8 mouse cellular contexts compared by ENCODE assay signal in the genomic region with DNA sequence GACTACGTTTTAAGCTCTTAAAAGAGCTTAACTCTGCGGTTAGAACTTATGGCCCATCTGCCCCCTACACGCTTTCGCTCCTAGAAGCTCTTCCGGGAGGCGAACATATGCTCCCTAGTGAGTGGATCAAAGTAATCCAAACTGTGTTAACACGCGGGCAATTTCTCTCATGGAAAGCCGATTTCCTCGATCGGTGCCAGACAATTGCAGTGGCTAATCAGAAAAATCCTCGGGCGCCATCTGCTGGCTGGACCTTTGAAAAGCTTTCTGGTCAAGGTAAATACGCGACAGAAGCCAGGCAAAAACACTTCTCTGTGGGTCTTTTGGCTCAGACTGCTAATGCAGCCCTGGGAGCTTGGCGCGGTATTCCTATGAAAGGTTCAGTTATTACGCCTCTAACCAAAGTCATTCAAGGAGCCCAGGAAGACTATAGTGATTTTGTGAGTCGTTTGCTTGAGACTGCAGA. TPM values are rescaled to one million over a fixed set of nuclear protein-coding genes. Genes with fewer than 3 reads are reported as not detected.
DNase-seq lines count a peak whose midpoint lies in the region; ATAC-seq and TF ChIP-seq lines count a peak whose summit lies in the region.

No protein-coding gene starts in this region.

- ATAC-seq in embryonic facial prominence, embryonic 13.5 days (ENCODE audit: insufficient number of reproducible peaks, insufficient read depth, low FRiP score, low TSS enrichment, low read depth): peak; percentile 79
- ATAC-seq in limb, embryonic 12.5 days (ENCODE audit: insufficient number of reproducible peaks, insufficient read depth, low FRiP score, low TSS enrichment, low read depth): peak; percentile 83
- ATAC-seq in midbrain, embryonic 15.5 days (replicated peaks): peak; percentile 87

- peaks cover 27% of the 10 kb centered on the region for H3K27me3 ChIP-seq in embryonic facial prominence, embryonic 13.5 days
- H3K27me3 ChIP-seq in kidney, adult 2 months (replicated peaks; ENCODE audit: control insufficient read depth, insufficient read depth, low read length): no peaks in the 10 kb centered on the region
- peaks cover 32% of the 10 kb centered on the region for H3K27me3 ChIP-seq in limb, embryonic 12.5 days
- peaks cover 16% of the 10 kb centered on the region for H3K27me3 ChIP-seq in midbrain, embryonic 15.5 days (replicated peaks)
- 0 out of 2 replicates have a peak, but pooled peaks cover 2% of the 10 kb centered on the region for H3K27me3 ChIP-seq in spleen, adult 2 months (ENCODE audit: control insufficient read depth, insufficient read depth, low read length)

- peak overlapping the region; percentile 78 for H3K9ac ChIP-seq in embryonic facial prominence, embryonic 13.5 days
- H3K9ac ChIP-seq in limb, embryonic 12.5 days (replicated peaks): peak overlapping the region; percentile 68
- peak overlapping the region; percentile 38 for H3K9ac ChIP-seq in midbrain, embryonic 15.5 days

- TF ChIP-seq CTCF in kidney, adult 2 months (conservative IDR thresholded peaks at IDR 0.05; ENCODE audit: insufficient read depth, insufficient read length, low read depth, low read length): peak; percentile 70
- peak; percentile 67; the same call in 1 of the 2 replicates for TF ChIP-seq CTCF in spleen, adult 2 months (IDR thresholded peaks at IDR 0.05; ENCODE audit: extremely low read depth, insufficient read depth, insufficient read length, insufficient replicate concordance)

- peak overlapping the region; percentile 58 for H3K4me3 ChIP-seq in embryonic facial prominence, embryonic 13.5 days
- peak overlapping the region; percentile 56 for H3K4me3 ChIP-seq in kidney, adult 2 months (ENCODE audit: insufficient read depth, low read depth, low read length)
- peak overlapping the region; percentile 53 for H3K4me3 ChIP-seq in limb, embryonic 12.5 days (replicated peaks)
- H3K4me3 ChIP-seq in midbrain, embryonic 15.5 days: peak overlapping the region; percentile 44
- H3K4me3 ChIP-seq in spleen, adult 2 months (ENCODE audit: extremely low read depth, insufficient read depth, insufficient read length): peak overlapping the region; percentile 61

- WGBS in embryonic facial prominence, embryonic 13.5 days: under 1% methylated on average over 19 of the region's 19 CpGs
- WGBS in kidney, adult 2 months: under 1% methylated on average over 19 of the region's 19 CpGs
- under 1% methylated on average over 19 of the region's 19 CpGs for WGBS in limb, embryonic 12.5 days
- under 1% methylated on average over 19 of the region's 19 CpGs for WGBS in midbrain, embryonic 15.5 days
- under 1% methylated on average over 19 of the region's 19 CpGs for WGBS in spleen, adult 2 months

- peaks cover 7% of the 10 kb centered on the region for H3K4me1 ChIP-seq in embryonic facial prominence, embryonic 13.5 days
- no peaks in the 10 kb centered on the region for H3K4me1 ChIP-seq in kidney, adult 2 months (ENCODE audit: control insufficient read depth, insufficient read depth, low read length)
- peaks cover 7% of the 10 kb centered on the region; the same call in 1 of the 2 replicates for H3K4me1 ChIP-seq in limb, embryonic 12.5 days (replicated peaks)
- peaks cover 18% of the 10 kb centered on the region for H3K4me1 ChIP-seq in midbrain, embryonic 15.5 days
- no peaks in the 10 kb centered on the region for H3K4me1 ChIP-seq in spleen, adult 2 months (ENCODE audit: control insufficient read depth, insufficient read depth, insufficient read length)

- H3K9me3 ChIP-seq in embryonic facial prominence, embryonic 13.5 days: no peaks in the 10 kb centered on the region
- H3K9me3 ChIP-seq in limb, embryonic 12.5 days: no peaks in the 10 kb centered on the region
- no peaks in the 10 kb centered on the region for H3K9me3 ChIP-seq in midbrain, embryonic 15.5 days

- peak; percentile 41 for DNase-seq in 3134 (ENCODE audit: extremely low read depth, insufficient read length, low spot score)
- peak; percentile 93 to 94 for DNase-seq in adrenal gland, postnatal 36 days
- DNase-seq in heart, adult 18-20 months: peak; percentile 91 to 97
- peak; percentile 94 for DNase-seq in kidney, adult 2 months
- peak; percentile 71 to 82 for DNase-seq in spleen, adult 2 months (ENCODE audit: low read depth in 1 of 2, low spot score in 2 of 2)

- peak overlapping the region; percentile 77 for H3K4me2 ChIP-seq in embryonic facial prominence, embryonic 13.5 days
- peak overlapping the region; percentile 70 for H3K4me2 ChIP-seq in limb, embryonic 12.5 days
- H3K4me2 ChIP-seq in midbrain, embryonic 15.5 days: peak overlapping the region; percentile 70

- no peak for TF ChIP-seq POLR2A in kidney, adult 2 months (IDR thresholded peaks at IDR 0.05; ENCODE audit: low read depth, low read length)
- no peak for TF ChIP-seq POLR2A in spleen, adult 2 months (IDR thresholded peaks at IDR 0.05; ENCODE audit: low read depth, low read length)

- no peaks in the 10 kb centered on the region for H3K36me3 ChIP-seq in embryonic facial prominence, embryonic 13.5 days
- no peaks in the 10 kb centered on the region for H3K36me3 ChIP-seq in kidney, adult 2 months (ENCODE audit: control insufficient read depth, insufficient read depth, low read length)
- no peaks in the 10 kb centered on the region for H3K36me3 ChIP-seq in limb, embryonic 12.5 days
- no peaks in the 10 kb centered on the region for H3K36me3 ChIP-seq in midbrain, embryonic 15.5 days (replicated peaks)
- H3K36me3 ChIP-seq in spleen, adult 2 months (ENCODE audit: control insufficient read depth, insufficient read depth, low read length): no peaks in the 10 kb centered on the region

- H3K27ac ChIP-seq in embryonic facial prominence, embryonic 13.5 days: peak overlapping the region; percentile 91
- H3K27ac ChIP-seq in kidney, adult 2 months (ENCODE audit: insufficient read depth, low read depth, low read length): 0 out of 2 replicates have a peak overlapping the region, but pooled peaks have one; percentile 40
- peak overlapping the region; percentile 91 for H3K27ac ChIP-seq in limb, embryonic 12.5 days
- peak overlapping the region; percentile 76 for H3K27ac ChIP-seq in midbrain, embryonic 15.5 days
- H3K27ac ChIP-seq in spleen, adult 2 months (ENCODE audit: insufficient read depth, low read length): peak overlapping the region; percentile 14; the same call in 1 of the 2 replicates

RNA-seq across cellular contexts. Expression of gene Gm4559, which starts 10.5 kb away (rescaled TPM):
- not detected for total RNA-seq in adrenal gland, postnatal 36 days (2021)
- polyA plus RNA-seq in embryonic facial prominence, embryonic 13.5 days (2015; fragmentation: Nextera tagmentation; extraction: Ambion mirVana): not detected in 2 replicates
- total RNA-seq in heart, adult 18-20 months (2021): not detected
- not detected in 2 replicates for polyA plus RNA-seq in kidney, adult 2 months (2012; rRNA removed)
- polyA plus RNA-seq in limb, embryonic 12.5 days (2016; fragmentation: Nextera tagmentation; extraction: Ambion mirVana): not detected in 2 replicates
- polyA plus RNA-seq in midbrain, embryonic 15.5 days (2015; fragmentation: Nextera tagmentation; extraction: Ambion mirVana): not detected in 2 replicates
- polyA plus RNA-seq in spleen, adult 2 months (2012; rRNA removed): not detected in 2 replicates

RNA-seq across cellular contexts. Expression of gene Krtap5-1, which starts 12.3 kb away (rescaled TPM):
- total RNA-seq in adrenal gland, postnatal 36 days (2021): not detected
- polyA plus RNA-seq in embryonic facial prominence, embryonic 13.5 days (2015; fragmentation: Nextera tagmentation; extraction: Ambion mirVana): not detected in 2 replicates
- total RNA-seq in heart, adult 18-20 months (2021): not detected
- not detected in 2 replicates for polyA plus RNA-seq in kidney, adult 2 months (2012; rRNA removed)
- not detected in 2 replicates for polyA plus RNA-seq in limb, embryonic 12.5 days (2016; fragmentation: Nextera tagmentation; extraction: Ambion mirVana)
- not detected in 2 replicates for polyA plus RNA-seq in midbrain, embryonic 15.5 days (2015; fragmentation: Nextera tagmentation; extraction: Ambion mirVana)
- polyA plus RNA-seq in spleen, adult 2 months (2012; rRNA removed): not detected in 2 replicates

RNA-seq across cellular contexts. Expression of gene Krtap5-4, which starts 18.7 kb away (rescaled TPM):
- not detected for total RNA-seq in adrenal gland, postnatal 36 days (2021)
- polyA plus RNA-seq in embryonic facial prominence, embryonic 13.5 days (2015; fragmentation: Nextera tagmentation; extraction: Ambion mirVana): not detected in 2 replicates
- total RNA-seq in heart, adult 18-20 months (2021): not detected
- not detected in 2 replicates for polyA plus RNA-seq in kidney, adult 2 months (2012; rRNA removed)
- not detected in 2 replicates for polyA plus RNA-seq in limb, embryonic 12.5 days (2016; fragmentation: Nextera tagmentation; extraction: Ambion mirVana)
- polyA plus RNA-seq in midbrain, embryonic 15.5 days (2015; fragmentation: Nextera tagmentation; extraction: Ambion mirVana): not detected in 2 replicates
- polyA plus RNA-seq in spleen, adult 2 months (2012; rRNA removed): not detected in 2 replicates

RNA-seq across cellular contexts. Expression of gene Gm2431, which starts 26.5 kb away (rescaled TPM):
- not detected for total RNA-seq in adrenal gland, postnatal 36 days (2021)
- polyA plus RNA-seq in embryonic facial prominence, embryonic 13.5 days (2015; fragmentation: Nextera tagmentation; extraction: Ambion mirVana): not detected in 2 replicates
- not detected for total RNA-seq in heart, adult 18-20 months (2021)
- not detected in 2 replicates for polyA plus RNA-seq in kidney, adult 2 months (2012; rRNA removed)
- not detected in 2 replicates for polyA plus RNA-seq in limb, embryonic 12.5 days (2016; fragmentation: Nextera tagmentation; extraction: Ambion mirVana)
- polyA plus RNA-seq in midbrain, embryonic 15.5 days (2015; fragmentation: Nextera tagmentation; extraction: Ambion mirVana): not detected in 2 replicates
- polyA plus RNA-seq in spleen, adult 2 months (2012; rRNA removed): not detected in 2 replicates

RNA-seq across cellular contexts. Expression of gene Gm40460, which starts 43.8 kb away (rescaled TPM):
- not detected for total RNA-seq in adrenal gland, postnatal 36 days (2021)
- polyA plus RNA-seq in embryonic facial prominence, embryonic 13.5 days (2015; fragmentation: Nextera tagmentation; extraction: Ambion mirVana): not detected in 2 replicates
- total RNA-seq in heart, adult 18-20 months (2021): not detected
- not detected in 2 replicates for polyA plus RNA-seq in kidney, adult 2 months (2012; rRNA removed)
- not detected in 2 replicates for polyA plus RNA-seq in limb, embryonic 12.5 days (2016; fragmentation: Nextera tagmentation; extraction: Ambion mirVana)
- not detected in 2 replicates for polyA plus RNA-seq in midbrain, embryonic 15.5 days (2015; fragmentation: Nextera tagmentation; extraction: Ambion mirVana)
- not detected in 2 replicates for polyA plus RNA-seq in spleen, adult 2 months (2012; rRNA removed)

Comparison
In these comparisons a context has a peak if more than half of its experiments do, and no peak if none do; other contexts are left out.
1. Peak in every context shown above with its lines: DNase-seq, ATAC-seq, H3K4me3 ChIP-seq and H3K27ac ChIP-seq.
2. DNase-seq: peak in every context shown above with its lines; median percentile 94 in heart, adult 18-20 months; 94 in kidney, adult 2 months; 94 in adrenal gland, postnatal 36 days; 76 in spleen, adult 2 months; 41 in 3134.
3. H3K27ac ChIP-seq: peak in every context shown above with its lines; median percentile 91 in embryonic facial prominence, embryonic 13.5 days; 91 in limb, embryonic 12.5 days; 76 in midbrain, embryonic 15.5 days; 40 in kidney, adult 2 months; 14 in spleen, adult 2 months.